Comparison of ENCODE assay signal across 8 mouse cellular contexts in the genomic region with DNA sequence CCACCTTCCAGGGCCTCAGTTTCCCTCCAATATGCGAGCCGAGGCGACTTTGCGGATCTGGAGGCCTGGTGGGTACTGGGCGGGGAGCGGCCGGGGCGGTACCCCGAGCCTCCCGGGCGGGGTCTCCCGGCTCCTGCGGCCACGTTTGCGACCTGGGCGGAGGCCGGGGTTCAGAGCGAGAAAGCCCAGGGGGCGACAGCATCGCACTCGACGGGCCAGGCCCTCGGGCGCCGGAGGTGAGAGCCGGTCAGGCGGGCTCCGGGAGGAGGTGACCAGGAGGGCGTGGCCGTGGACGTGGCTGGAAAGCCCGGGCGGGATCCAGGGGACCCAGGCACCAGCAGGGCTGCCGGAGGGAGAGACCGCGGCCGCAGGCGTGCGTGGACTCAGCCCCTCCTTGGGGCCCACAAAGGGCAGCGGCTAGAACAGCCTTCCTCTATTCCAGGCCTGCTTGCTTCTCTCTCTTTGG. TPM values are rescaled to one million over a fixed set of nuclear protein-coding genes. Genes with fewer than 3 reads are reported as not detected.
DNase-seq lines count a peak whose midpoint lies in the region; ATAC-seq lines count a peak whose summit lies in the region.

No protein-coding gene starts in this region.

- peak overlapping the region; percentile 46 for H3K4me2 ChIP-seq in forebrain, embryonic 15.5 days (replicated peaks)
- H3K4me2 ChIP-seq in limb, embryonic 15.5 days: peak overlapping the region; percentile 72
- H3K4me2 ChIP-seq in midbrain, embryonic 15.5 days: peak overlapping the region; percentile 45

- peak overlapping the region; percentile 28 for H3K4me3 ChIP-seq in forebrain, embryonic 15.5 days
- H3K4me3 ChIP-seq in hindbrain, embryonic 10.5 days: peak overlapping the region; percentile 50
- H3K4me3 ChIP-seq in limb, embryonic 15.5 days: peak overlapping the region; percentile 57
- H3K4me3 ChIP-seq in midbrain, embryonic 15.5 days: peak overlapping the region; percentile 21

- no peak overlapping the region for H3K27ac ChIP-seq in forebrain, embryonic 15.5 days (replicated peaks)
- H3K27ac ChIP-seq in hindbrain, embryonic 10.5 days: peak overlapping the region; percentile 87
- peak overlapping the region; percentile 87 for H3K27ac ChIP-seq in limb, embryonic 15.5 days
- H3K27ac ChIP-seq in midbrain, embryonic 15.5 days: no peak overlapping the region

- 3% methylated on average over 40 of the region's 40 CpGs for WGBS in forebrain, embryonic 15.5 days
- 3% methylated on average over 40 of the region's 40 CpGs for WGBS in hindbrain, embryonic 10.5 days
- 2% methylated on average over 40 of the region's 40 CpGs for WGBS in limb, embryonic 15.5 days
- 5% methylated on average over 34 of the region's 40 CpGs for WGBS in midbrain, embryonic 15.5 days

- H3K9me3 ChIP-seq in forebrain, embryonic 15.5 days: no peaks in the 10 kb centered on the region
- H3K9me3 ChIP-seq in hindbrain, embryonic 10.5 days: no peaks in the 10 kb centered on the region
- no peaks in the 10 kb centered on the region for H3K9me3 ChIP-seq in limb, embryonic 15.5 days
- H3K9me3 ChIP-seq in midbrain, embryonic 15.5 days: no peaks in the 10 kb centered on the region

- H3K27me3 ChIP-seq in forebrain, embryonic 15.5 days: peaks cover 15% of the 10 kb centered on the region
- H3K27me3 ChIP-seq in hindbrain, embryonic 10.5 days (ENCODE audit: insufficient read depth, poor library complexity, severe bottlenecking): peaks cover 32% of the 10 kb centered on the region
- no peaks in the 10 kb centered on the region for H3K27me3 ChIP-seq in limb, embryonic 15.5 days
- peaks cover 14% of the 10 kb centered on the region for H3K27me3 ChIP-seq in midbrain, embryonic 15.5 days (replicated peaks)

- DNase-seq in adrenal gland, adult (ENCODE audit: inconsistent age in 2 of 2, low spot score in 1 of 2): peak; percentile 61 to 78
- no peak for DNase-seq in adrenal gland, adult 8-10 months
- peak; percentile 47 for DNase-seq in hindbrain, embryonic 10.5 days (ENCODE audit: low spot score)
- DNase-seq in testis, postnatal 10 days (ENCODE audit: low spot score): peak; percentile 81
- no peak for DNase-seq in left cerebral cortex, postnatal 25 days (ENCODE audit: low spot score in 2 of 2)

- peak overlapping the region; percentile 41 for H3K9ac ChIP-seq in forebrain, embryonic 15.5 days (replicated peaks)
- H3K9ac ChIP-seq in limb, embryonic 15.5 days: peak overlapping the region; percentile 70
- peak overlapping the region; percentile 10; the same call in 1 of the 2 replicates for H3K9ac ChIP-seq in midbrain, embryonic 15.5 days

- no peaks in the 10 kb centered on the region for H3K36me3 ChIP-seq in forebrain, embryonic 15.5 days
- H3K36me3 ChIP-seq in hindbrain, embryonic 10.5 days: peaks cover 1% of the 10 kb centered on the region
- H3K36me3 ChIP-seq in limb, embryonic 15.5 days: peaks cover 19% of the 10 kb centered on the region
- no peaks in the 10 kb centered on the region for H3K36me3 ChIP-seq in midbrain, embryonic 15.5 days (replicated peaks)

- intact Hi-C loops in left cerebral cortex, postnatal 25 days (cut with DNase I): no loop called here

- H3K4me1 ChIP-seq in forebrain, embryonic 15.5 days: peaks cover 15% of the 10 kb centered on the region
- peaks cover 68% of the 10 kb centered on the region for H3K4me1 ChIP-seq in hindbrain, embryonic 10.5 days (replicated peaks)
- peaks cover 51% of the 10 kb centered on the region for H3K4me1 ChIP-seq in limb, embryonic 15.5 days
- H3K4me1 ChIP-seq in midbrain, embryonic 15.5 days: peaks cover 16% of the 10 kb centered on the region

- ATAC-seq in forebrain, embryonic 15.5 days (replicated peaks): no peak
- no peak for ATAC-seq in limb, embryonic 15.5 days (ENCODE audit: insufficient number of reproducible peaks, low FRiP score, low TSS enrichment, low read depth)
- no peak for ATAC-seq in midbrain, embryonic 15.5 days (replicated peaks)

RNA-seq across cellular contexts. Expression of a gene that starts 2.3 kb away (rescaled TPM):
- total RNA-seq in adrenal gland, adult 8-10 months (2022): 100 to 1,000 TPM; 137 to 205 (median 157) TPM
- polyA plus RNA-seq in forebrain, embryonic 15.5 days (2015; fragmentation: Nextera tagmentation; extraction: Ambion mirVana): 292 and 313 TPM in 2 replicates
- 269 and 314 TPM in 2 replicates for polyA plus RNA-seq in hindbrain, embryonic 10.5 days (2016; fragmentation: Nextera tagmentation; extraction: Ambion mirVana)
- 262 and 273 TPM in 2 replicates for polyA plus RNA-seq in limb, embryonic 15.5 days (2015; fragmentation: Nextera tagmentation; extraction: Ambion mirVana)
- polyA plus RNA-seq in midbrain, embryonic 15.5 days (2015; fragmentation: Nextera tagmentation; extraction: Ambion mirVana): 322 and 335 TPM in 2 replicates
- 100 to 1,000 TPM; 136 to 138 TPM for total RNA-seq in left cerebral cortex, postnatal 25 days (2021)

RNA-seq across cellular contexts. Expression of a gene that starts 2.3 kb away (rescaled TPM):
- total RNA-seq in adrenal gland, adult 8-10 months (2022): 1 to 10 TPM in 2 of 4 experiments, under 1 TPM in 2; 0.74 to 2.0 (median 1.4) TPM
- polyA plus RNA-seq in forebrain, embryonic 15.5 days (2015; fragmentation: Nextera tagmentation; extraction: Ambion mirVana): 1.4 and 1.5 TPM in 2 replicates
- polyA plus RNA-seq in hindbrain, embryonic 10.5 days (2016; fragmentation: Nextera tagmentation; extraction: Ambion mirVana): 4.8 TPM in 2 replicates
- polyA plus RNA-seq in limb, embryonic 15.5 days (2015; fragmentation: Nextera tagmentation; extraction: Ambion mirVana): 22.9 and 25.0 TPM in 2 replicates
- polyA plus RNA-seq in midbrain, embryonic 15.5 days (2015; fragmentation: Nextera tagmentation; extraction: Ambion mirVana): 1.2 and 1.5 TPM in 2 replicates
- total RNA-seq in left cerebral cortex, postnatal 25 days (2021): under 1 TPM; 0.46 to 0.53 TPM

RNA-seq across cellular contexts. Expression of a gene that starts 2.3 kb away (rescaled TPM):
- 10 to 100 TPM; 68.6 to 89.3 (median 77.9) TPM for total RNA-seq in adrenal gland, adult 8-10 months (2022)
- 23.2 and 23.9 TPM in 2 replicates for polyA plus RNA-seq in forebrain, embryonic 15.5 days (2015; fragmentation: Nextera tagmentation; extraction: Ambion mirVana)
- polyA plus RNA-seq in hindbrain, embryonic 10.5 days (2016; fragmentation: Nextera tagmentation; extraction: Ambion mirVana): 20.9 and 24.9 TPM in 2 replicates
- 56.6 and 62.5 TPM in 2 replicates for polyA plus RNA-seq in limb, embryonic 15.5 days (2015; fragmentation: Nextera tagmentation; extraction: Ambion mirVana)
- polyA plus RNA-seq in midbrain, embryonic 15.5 days (2015; fragmentation: Nextera tagmentation; extraction: Ambion mirVana): 25.4 and 27.2 TPM in 2 replicates
- 10 to 100 TPM; 30.4 to 38.0 TPM for total RNA-seq in left cerebral cortex, postnatal 25 days (2021)

RNA-seq across cellular contexts. Expression of a gene that starts 13.1 kb away (rescaled TPM):
- total RNA-seq in adrenal gland, adult 8-10 months (2022): 100 to 1,000 TPM; 293 to 470 (median 376) TPM
- 322 and 334 TPM in 2 replicates for polyA plus RNA-seq in forebrain, embryonic 15.5 days (2015; fragmentation: Nextera tagmentation; extraction: Ambion mirVana)
- 267 and 273 TPM in 2 replicates for polyA plus RNA-seq in hindbrain, embryonic 10.5 days (2016; fragmentation: Nextera tagmentation; extraction: Ambion mirVana)
- 261 and 281 TPM in 2 replicates for polyA plus RNA-seq in limb, embryonic 15.5 days (2015; fragmentation: Nextera tagmentation; extraction: Ambion mirVana)
- 309 and 330 TPM in 2 replicates for polyA plus RNA-seq in midbrain, embryonic 15.5 days (2015; fragmentation: Nextera tagmentation; extraction: Ambion mirVana)
- total RNA-seq in left cerebral cortex, postnatal 25 days (2021): 100 to 1,000 TPM; 191 to 196 TPM

RNA-seq across cellular contexts. Expression of a gene that starts 39.0 kb away (rescaled TPM):
- 10 to 100 TPM; 42.2 to 46.6 (median 45.6) TPM for total RNA-seq in adrenal gland, adult 8-10 months (2022)
- polyA plus RNA-seq in forebrain, embryonic 15.5 days (2015; fragmentation: Nextera tagmentation; extraction: Ambion mirVana): 1.9 and 2.7 TPM in 2 replicates
- 2.5 and 3.0 TPM in 2 replicates for polyA plus RNA-seq in hindbrain, embryonic 10.5 days (2016; fragmentation: Nextera tagmentation; extraction: Ambion mirVana)
- 6.0 and 7.4 TPM in 2 replicates for polyA plus RNA-seq in limb, embryonic 15.5 days (2015; fragmentation: Nextera tagmentation; extraction: Ambion mirVana)
- 1.7 and 2.0 TPM in 2 replicates for polyA plus RNA-seq in midbrain, embryonic 15.5 days (2015; fragmentation: Nextera tagmentation; extraction: Ambion mirVana)
- 10 to 100 TPM; 34.4 TPM for total RNA-seq in left cerebral cortex, postnatal 25 days (2021)

Comparison
In these comparisons a context has a peak if more than half of its experiments do, and no peak if none do; other contexts are left out.
1. DNase-seq: peak in adrenal gland, adult (2 of 2), hindbrain, embryonic 10.5 days (single experiment) and testis, postnatal 10 days (single experiment); none in adrenal gland, adult 8-10 months (single experiment) and left cerebral cortex, postnatal 25 days (0 of 2).
2. H3K27ac ChIP-seq: peak in hindbrain, embryonic 10.5 days (single experiment) and limb, embryonic 15.5 days (single experiment); none in forebrain, embryonic 15.5 days (single experiment) and midbrain, embryonic 15.5 days (single experiment).
3. H3K9ac ChIP-seq: peak in every context shown above with its lines; median percentile 70 in limb, embryonic 15.5 days; 41 in forebrain, embryonic 15.5 days; 10 in midbrain, embryonic 15.5 days.
4. Peak in every context shown above with its lines, with median percentiles within 50 percentile points of each other: H3K4me2 ChIP-seq and H3K4me3 ChIP-seq.